Comparison of ENCODE assay signal across 9 mouse cellular contexts in the genomic region with DNA sequence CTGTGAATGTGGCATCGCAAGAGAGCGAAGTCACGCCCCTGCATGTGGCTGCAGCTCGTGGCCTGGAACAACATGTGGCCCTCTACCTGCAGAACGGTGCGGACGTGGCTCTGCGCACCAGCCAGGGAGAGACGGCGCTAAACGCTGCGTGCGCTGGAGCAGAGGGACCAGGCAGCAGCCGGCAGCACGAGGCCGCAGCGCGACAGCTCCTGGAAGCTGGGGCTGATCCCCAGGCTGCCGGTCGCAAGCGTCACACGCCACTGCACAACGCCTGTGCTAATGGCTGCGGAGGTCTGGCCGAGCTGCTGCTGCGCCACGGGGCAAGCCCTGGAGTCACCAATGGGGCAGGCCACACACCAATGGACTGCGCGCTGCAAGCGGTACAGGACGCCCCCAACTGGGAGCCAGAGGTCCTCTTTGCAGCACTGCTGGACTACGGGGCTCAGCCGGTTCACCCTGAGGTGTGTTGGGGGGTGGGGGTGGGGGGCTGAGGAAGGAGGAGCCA. TPM values are rescaled to one million over a fixed set of nuclear protein-coding genes. Genes with fewer than 3 reads are reported as not detected.
DNase-seq lines count a peak whose midpoint lies in the region; ATAC-seq and TF ChIP-seq lines count a peak whose summit lies in the region.
"Had no signal": no experiment of that assay in that cellular context is flagged by ENCODE, and none has a peak within 500 bp of the region (broad histone marks: within the 10 kb centered on the region; RNA-seq: fewer than 3 reads in every experiment).

No protein-coding gene starts in this region.

- no peak overlapping the region for H3K27ac ChIP-seq in heart, embryonic 13.5 days (replicated peaks)
- H3K27ac ChIP-seq in MEL (ENCODE audit: control insufficient read depth, low read depth, low read length) = peak overlapping the region; percentile 58
- H3K27ac ChIP-seq in embryonic facial prominence, embryonic 11.5 days (replicated peaks; ENCODE audit: low read depth, low read length) = no peak overlapping the region
- 0 out of 2 replicates have a peak overlapping the region, but pooled peaks have one; percentile 33 for H3K27ac ChIP-seq in hindbrain, postnatal 0 days
- H3K27ac ChIP-seq in stomach, postnatal 0 days (replicated peaks) = no peak overlapping the region

- peaks cover 12% of the 10 kb centered on the region for H3K4me1 ChIP-seq in heart, embryonic 13.5 days
- peaks cover 8 to 12% of the 10 kb centered on the region in 2 experiments for H3K4me1 ChIP-seq in MEL (ENCODE audit: control insufficient read depth in 1 of 2, insufficient read depth in 2 of 2, low read length in 2 of 2)
- peaks cover 3% of the 10 kb centered on the region for H3K4me1 ChIP-seq in embryonic facial prominence, embryonic 11.5 days (ENCODE audit: control insufficient read depth, insufficient read depth, low read length)
- 0 out of 2 replicates have a peak, but pooled peaks cover 5% of the 10 kb centered on the region for H3K4me1 ChIP-seq in hindbrain, postnatal 0 days (ENCODE audit: insufficient read depth, low read length)
- H3K4me1 ChIP-seq in stomach, postnatal 0 days (replicated peaks; ENCODE audit: control insufficient read depth, insufficient read depth) = peaks cover 5% of the 10 kb centered on the region; the same call in 1 of the 2 replicates

- DNase-seq in heart, postnatal 36 days = no peak
- DNase-seq in MEL (ENCODE audit: low read depth, low spot score) = peak; percentile 88
- peak; percentile 61 for DNase-seq in embryonic facial prominence, embryonic 11.5 days (ENCODE audit: low spot score)
- peak; percentile 59 for DNase-seq in hindbrain, postnatal 0 days (ENCODE audit: low spot score)
- DNase-seq in lung, postnatal 14 days = peak; percentile 31
- peak; percentile 66 for DNase-seq in stomach, postnatal 0 days (ENCODE audit: low spot score)

- intact Hi-C loops in heart, postnatal 36 days (cut with DNase I) = no loop called here

- H3K79me2 ChIP-seq in MEL (ENCODE audit: control insufficient read depth, insufficient read depth, low read length, poor library complexity) = peaks cover 7% of the 10 kb centered on the region

- peak overlapping the region; percentile 51 for H3K4me3 ChIP-seq in heart, embryonic 13.5 days
- peak overlapping the region; percentile 63 to 76 for H3K4me3 ChIP-seq in MEL (ENCODE audit: control insufficient read depth in 1 of 2, insufficient read depth in 1 of 2, low read depth in 2 of 2, low read length in 2 of 2)
- H3K4me3 ChIP-seq in embryonic facial prominence, embryonic 11.5 days (ENCODE audit: low read depth, low read length) = peak overlapping the region; percentile 37
- H3K4me3 ChIP-seq in hindbrain, postnatal 0 days (ENCODE audit: low read length) = peak overlapping the region; percentile 33
- peak overlapping the region; percentile 30 for H3K4me3 ChIP-seq in stomach, postnatal 0 days (ENCODE audit: low read depth, low read length)

- peak in 2 of 3 experiments; percentile 38 to 54; a peak in 4 of 6 replicates for TF ChIP-seq CTCF in MEL (IDR thresholded peaks at IDR 0.05 in 2 of 3, conservative IDR thresholded peaks at IDR 0.05 in 1 of 3; ENCODE audit: control insufficient read depth in 1 of 3, insufficient read depth in 1 of 3, low read depth in 2 of 3, low read length in 3 of 3, poor library complexity in 1 of 3, severe bottlenecking in 1 of 3)
- TF ChIP-seq CTCF in hindbrain, postnatal 0 days (IDR thresholded peaks at IDR 0.05; ENCODE audit: low read depth) = no peak
- no peak; the same call in 1 of the 2 replicates for TF ChIP-seq CTCF in stomach, postnatal 0 days (IDR thresholded peaks at IDR 0.05; ENCODE audit: low read depth)

- H3K4me2 ChIP-seq in heart, embryonic 13.5 days = peak overlapping the region; percentile 79
- peak overlapping the region; percentile 81 for H3K4me2 ChIP-seq in embryonic facial prominence, embryonic 11.5 days (ENCODE audit: low read depth, low read length)
- H3K4me2 ChIP-seq in hindbrain, postnatal 0 days (ENCODE audit: low read depth, low read length) = peak overlapping the region; percentile 68
- H3K4me2 ChIP-seq in stomach, postnatal 0 days (replicated peaks; ENCODE audit: low read depth) = peak overlapping the region; percentile 54

- H3K36me3 ChIP-seq in heart, embryonic 13.5 days = no peaks in the 10 kb centered on the region
- H3K36me3 ChIP-seq in MEL (ENCODE audit: control insufficient read depth in 1 of 2, insufficient read depth in 2 of 2, low read length in 2 of 2) = peaks cover 0 to 8% of the 10 kb centered on the region in 2 experiments; a peak in 2 of 4 replicates
- H3K36me3 ChIP-seq in embryonic facial prominence, embryonic 11.5 days (replicated peaks; ENCODE audit: control insufficient read depth, insufficient read depth, low read depth, low read length) = no peaks in the 10 kb centered on the region
- no peaks in the 10 kb centered on the region for H3K36me3 ChIP-seq in hindbrain, postnatal 0 days (ENCODE audit: insufficient read depth, low read length)
- H3K36me3 ChIP-seq in stomach, postnatal 0 days (ENCODE audit: control insufficient read depth, insufficient read depth, low read length) = no peaks in the 10 kb centered on the region

- peak; percentile 46; the same call in 1 of the 2 replicates for ATAC-seq in heart, embryonic 13.5 days (ENCODE audit: extremely low read depth, insufficient number of reproducible peaks, low FRiP score, low TSS enrichment)
- ATAC-seq in embryonic facial prominence, embryonic 11.5 days (replicated peaks; ENCODE audit: insufficient number of reproducible peaks, low FRiP score, low TSS enrichment, low read depth) = peak; percentile 77
- ATAC-seq in hindbrain, postnatal 0 days = peak; percentile 70
- ATAC-seq in stomach, postnatal 0 days (ENCODE audit: low FRiP score, low TSS enrichment) = peak; percentile 65
- ATAC-seq in inflammation-experienced regulatory T-cells, adult 6 months = no peak

- H3K9ac ChIP-seq in heart, embryonic 13.5 days = peak overlapping the region; percentile 80
- H3K9ac ChIP-seq in MEL (ENCODE audit: control insufficient read depth, low read depth, low read length, poor library complexity, severe bottlenecking) = peak overlapping the region; percentile 86
- H3K9ac ChIP-seq in embryonic facial prominence, embryonic 11.5 days (replicated peaks; ENCODE audit: low read length) = peak overlapping the region; percentile 73
- H3K9ac ChIP-seq in hindbrain, postnatal 0 days (replicated peaks; ENCODE audit: low read length) = peak overlapping the region; percentile 47
- peak overlapping the region; percentile 53 for H3K9ac ChIP-seq in stomach, postnatal 0 days (ENCODE audit: low read length)

- peak; percentile 80 to 84 for TF ChIP-seq POLR2A in MEL (IDR thresholded peaks at IDR 0.05; ENCODE audit: control insufficient read depth in 1 of 2, insufficient read depth in 1 of 2, low read depth in 1 of 2, low read length in 2 of 2, poor library complexity in 1 of 2)

- TF ChIP-seq RAD21 in MEL (IDR thresholded peaks at IDR 0.05; ENCODE audit: low read depth, low read length) = no peak; the same call in 1 of the 2 replicates

- 2% methylated on average over 33 of the region's 33 CpGs for WGBS in heart, embryonic 13.5 days
- WGBS in embryonic facial prominence, embryonic 11.5 days = 1% methylated on average over 33 of the region's 33 CpGs
- under 1% methylated on average over 33 of the region's 33 CpGs for WGBS in hindbrain, postnatal 0 days
- WGBS in stomach, postnatal 0 days = 1% methylated on average over 33 of the region's 33 CpGs

- no peaks in the 10 kb centered on the region for H3K9me3 ChIP-seq in heart, embryonic 13.5 days
- H3K9me3 ChIP-seq in MEL (replicated peaks; ENCODE audit: insufficient read depth, low read length) = no peaks in the 10 kb centered on the region
- no peaks in the 10 kb centered on the region for H3K9me3 ChIP-seq in embryonic facial prominence, embryonic 11.5 days (replicated peaks; ENCODE audit: control insufficient read depth, low read length)
- no peaks in the 10 kb centered on the region for H3K9me3 ChIP-seq in hindbrain, postnatal 0 days (ENCODE audit: low read length)
- H3K9me3 ChIP-seq in stomach, postnatal 0 days (ENCODE audit: control insufficient read depth, low read length) = no peaks in the 10 kb centered on the region

- TF ChIP-seq EP300 in MEL (IDR thresholded peaks at IDR 0.05; ENCODE audit: low read depth in 1 of 2, low read length in 2 of 2) = 0 out of 4 replicates have a peak, but pooled peaks of 1 of the 2 experiments have one; percentile 20
- no peak for TF ChIP-seq EP300 in stomach, postnatal 0 days (optimal IDR thresholded peaks at IDR 0.05)

- H3K27me3 ChIP-seq in heart, embryonic 13.5 days (replicated peaks) = peaks cover 10% of the 10 kb centered on the region
- no peaks in the 10 kb centered on the region for H3K27me3 ChIP-seq in MEL (ENCODE audit: control insufficient read depth in 1 of 2, insufficient read depth in 2 of 2, low read length in 2 of 2)
- H3K27me3 ChIP-seq in embryonic facial prominence, embryonic 11.5 days (ENCODE audit: control insufficient read depth, insufficient read depth, low read length) = no peaks in the 10 kb centered on the region
- H3K27me3 ChIP-seq in hindbrain, postnatal 0 days (ENCODE audit: insufficient read depth, low read length) = no peaks in the 10 kb centered on the region
- no peaks in the 10 kb centered on the region for H3K27me3 ChIP-seq in stomach, postnatal 0 days (ENCODE audit: control insufficient read depth, insufficient read depth, low read length)

RNA-seq across cellular contexts. Expression of a gene that starts 7.9 kb away (rescaled TPM):
- 0.09 TPM in 1 of 2 replicates, not detected in the other for polyA plus RNA-seq in heart, embryonic 13.5 days (2015; fragmentation: Nextera tagmentation; extraction: Ambion mirVana)
- 1 to 10 TPM in 1 of 2 experiments, under 1 TPM in 1; 0.73 to 1.1 TPM for total RNA-seq in heart, postnatal 36 days (2021)
- total RNA-seq in MEL (2012; rRNA removed) = 3.9 and 4.4 TPM in 2 replicates
- polyA plus RNA-seq in MEL (2012; ENCODE audit: insufficient read depth in 1 of 2, insufficient read length in 2 of 2, low read depth in 1 of 2, low replicate concordance in 2 of 2, missing spikeins in 1 of 2) = 1 to 10 TPM in 1 of 2 experiments, not detected in 1; 8.5 TPM
- polyA plus RNA-seq in embryonic facial prominence, embryonic 11.5 days (2014; fragmentation: Nextera tagmentation; extraction: Ambion mirVana) = 0.11 TPM in 1 of 2 replicates, not detected in the other
- 2.2 and 2.6 TPM in 2 replicates for total RNA-seq in hindbrain, postnatal 0 days (2014; rRNA removed)
- 0.29 and 0.41 TPM in 2 replicates for polyA plus RNA-seq in hindbrain, postnatal 0 days (2015; fragmentation: Nextera tagmentation; extraction: Ambion mirVana)
- polyA plus RNA-seq in stomach, postnatal 0 days (2015; fragmentation: Nextera tagmentation; extraction: Ambion mirVana) = 0.04 TPM in 1 of 2 replicates, not detected in the other
- not detected for polyA plus RNA-seq in inflammation-experienced regulatory T-cells, adult 6 months (2017; shearing (Covaris generic))
- total RNA-seq: neutrophil, adult 5-6 weeks had no signal

RNA-seq across cellular contexts. Expression of a gene that starts 8.3 kb away (rescaled TPM):
- polyA plus RNA-seq in heart, embryonic 13.5 days (2015; fragmentation: Nextera tagmentation; extraction: Ambion mirVana) = 36.8 and 41.2 TPM in 2 replicates
- 10 to 100 TPM; 25.2 to 26.7 TPM for total RNA-seq in heart, postnatal 36 days (2021)
- total RNA-seq in MEL (2012; rRNA removed) = 27.0 and 29.3 TPM in 2 replicates
- 10 to 100 TPM in 1 of 2 experiments, not detected in 1; 40.5 TPM for polyA plus RNA-seq in MEL (2012; ENCODE audit: insufficient read depth in 1 of 2, insufficient read length in 2 of 2, low read depth in 1 of 2, low replicate concordance in 2 of 2, missing spikeins in 1 of 2)
- 40.9 and 50.1 TPM in 2 replicates for polyA plus RNA-seq in embryonic facial prominence, embryonic 11.5 days (2014; fragmentation: Nextera tagmentation; extraction: Ambion mirVana)
- total RNA-seq in hindbrain, postnatal 0 days (2014; rRNA removed) = 81.8 and 92.7 TPM in 2 replicates
- 71.0 and 72.2 TPM in 2 replicates for polyA plus RNA-seq in hindbrain, postnatal 0 days (2015; fragmentation: Nextera tagmentation; extraction: Ambion mirVana)
- polyA plus RNA-seq in stomach, postnatal 0 days (2015; fragmentation: Nextera tagmentation; extraction: Ambion mirVana) = 30.3 and 31.3 TPM in 2 replicates
- polyA plus RNA-seq in inflammation-experienced regulatory T-cells, adult 6 months (2017; shearing (Covaris generic)) = 10 to 100 TPM; 43.1 to 61.2 (median 51.8) TPM

RNA-seq across cellular contexts. Expression of a gene that starts 20.0 kb away (rescaled TPM):
- polyA plus RNA-seq in heart, embryonic 13.5 days (2015; fragmentation: Nextera tagmentation; extraction: Ambion mirVana) = 8.5 and 9.2 TPM in 2 replicates
- total RNA-seq in heart, postnatal 36 days (2021) = 10 to 100 TPM; 22.9 to 24.2 TPM
- 40.5 and 46.7 TPM in 2 replicates for total RNA-seq in MEL (2012; rRNA removed)
- polyA plus RNA-seq in MEL (2012; ENCODE audit: insufficient read depth in 1 of 2, insufficient read length in 2 of 2, low read depth in 1 of 2, low replicate concordance in 2 of 2, missing spikeins in 1 of 2) = 10 to 100 TPM; 39.4 to 53.0 TPM
- 15.1 and 17.3 TPM in 2 replicates for polyA plus RNA-seq in embryonic facial prominence, embryonic 11.5 days (2014; fragmentation: Nextera tagmentation; extraction: Ambion mirVana)
- 146 and 149 TPM in 2 replicates for total RNA-seq in hindbrain, postnatal 0 days (2014; rRNA removed)
- 22.8 and 23.7 TPM in 2 replicates for polyA plus RNA-seq in hindbrain, postnatal 0 days (2015; fragmentation: Nextera tagmentation; extraction: Ambion mirVana)
- polyA plus RNA-seq in stomach, postnatal 0 days (2015; fragmentation: Nextera tagmentation; extraction: Ambion mirVana) = 6.9 and 7.3 TPM in 2 replicates
- 1 to 10 TPM; 6.5 to 8.0 (median 6.9) TPM for polyA plus RNA-seq in inflammation-experienced regulatory T-cells, adult 6 months (2017; shearing (Covaris generic))

RNA-seq across cellular contexts. Expression of a gene that starts 27.8 kb away (rescaled TPM):
- polyA plus RNA-seq in heart, embryonic 13.5 days (2015; fragmentation: Nextera tagmentation; extraction: Ambion mirVana) = 12.3 and 13.5 TPM in 2 replicates
- total RNA-seq in heart, postnatal 36 days (2021) = under 1 TPM; 0.14 to 0.25 TPM
- 19.5 and 20.0 TPM in 2 replicates for total RNA-seq in MEL (2012; rRNA removed)
- polyA plus RNA-seq in MEL (2012; ENCODE audit: insufficient read depth in 1 of 2, insufficient read length in 2 of 2, low read depth in 1 of 2, low replicate concordance in 2 of 2, missing spikeins in 1 of 2) = 10 to 100 TPM; 36.2 to 51.7 TPM
- 20.8 and 20.9 TPM in 2 replicates for polyA plus RNA-seq in embryonic facial prominence, embryonic 11.5 days (2014; fragmentation: Nextera tagmentation; extraction: Ambion mirVana)
- total RNA-seq in hindbrain, postnatal 0 days (2014; rRNA removed) = 2.3 and 2.4 TPM in 2 replicates
- polyA plus RNA-seq in hindbrain, postnatal 0 days (2015; fragmentation: Nextera tagmentation; extraction: Ambion mirVana) = 2.1 and 2.3 TPM in 2 replicates
- 2.2 and 2.7 TPM in 2 replicates for polyA plus RNA-seq in stomach, postnatal 0 days (2015; fragmentation: Nextera tagmentation; extraction: Ambion mirVana)
- 1 to 10 TPM in 2 of 3 experiments, under 1 TPM in 1; 0.95 to 7.0 (median 1.5) TPM for polyA plus RNA-seq in inflammation-experienced regulatory T-cells, adult 6 months (2017; shearing (Covaris generic))
- total RNA-seq: neutrophil, adult 5-6 weeks had no signal

RNA-seq across cellular contexts. Expression of a gene that starts 43.1 kb away (rescaled TPM):
- 51.1 and 53.1 TPM in 2 replicates for polyA plus RNA-seq in heart, embryonic 13.5 days (2015; fragmentation: Nextera tagmentation; extraction: Ambion mirVana)
- 10 to 100 TPM; 57.2 to 60.4 TPM for total RNA-seq in heart, postnatal 36 days (2021)
- total RNA-seq in MEL (2012; rRNA removed) = 151 and 189 TPM in 2 replicates
- polyA plus RNA-seq in MEL (2012; ENCODE audit: insufficient read depth in 1 of 2, insufficient read length in 2 of 2, low read depth in 1 of 2, low replicate concordance in 2 of 2, missing spikeins in 1 of 2) = 100 to 1,000 TPM in 1 of 2 experiments, 10 to 100 TPM in 1; 76.5 to 145 TPM
- polyA plus RNA-seq in embryonic facial prominence, embryonic 11.5 days (2014; fragmentation: Nextera tagmentation; extraction: Ambion mirVana) = 81.0 and 84.5 TPM in 2 replicates
- total RNA-seq in hindbrain, postnatal 0 days (2014; rRNA removed) = 53.7 and 63.7 TPM in 2 replicates
- 74.6 and 76.1 TPM in 2 replicates for polyA plus RNA-seq in hindbrain, postnatal 0 days (2015; fragmentation: Nextera tagmentation; extraction: Ambion mirVana)
- 46.6 and 46.7 TPM in 2 replicates for polyA plus RNA-seq in stomach, postnatal 0 days (2015; fragmentation: Nextera tagmentation; extraction: Ambion mirVana)
- polyA plus RNA-seq in inflammation-experienced regulatory T-cells, adult 6 months (2017; shearing (Covaris generic)) = 10 to 100 TPM; 42.5 to 45.0 (median 44.6) TPM

Comparison
In these comparisons a context has a peak if more than half of its experiments do, and no peak if none do; other contexts are left out.
1. H3K27ac ChIP-seq: peak in MEL (single experiment) and hindbrain, postnatal 0 days (single experiment); none in heart, embryonic 13.5 days (single experiment), embryonic facial prominence, embryonic 11.5 days (single experiment) and stomach, postnatal 0 days (single experiment).
2. DNase-seq: peak in MEL (single experiment), embryonic facial prominence, embryonic 11.5 days (single experiment), hindbrain, postnatal 0 days (single experiment), lung, postnatal 14 days (single experiment) and stomach, postnatal 0 days (single experiment); none in heart, postnatal 36 days (0 of 2).
3. CTCF ChIP-seq: peak in MEL (2 of 3); none in hindbrain, postnatal 0 days (single experiment) and stomach, postnatal 0 days (single experiment).
4. Peak in every context shown above with its lines, with median percentiles within 50 percentile points of each other: H3K4me2 ChIP-seq, H3K4me3 ChIP-seq and H3K9ac ChIP-seq.